Mouse (Mus musculus): ENCODE measurements around the gene Cend1. TPM values are rescaled to one million over a fixed set of nuclear protein-coding genes. Genes with fewer than 3 reads are reported as not detected.

Gene Cend1
- polyA plus RNA-seq, 1 experiment from 2014 or later, result 0.27 TPM

DNA sequence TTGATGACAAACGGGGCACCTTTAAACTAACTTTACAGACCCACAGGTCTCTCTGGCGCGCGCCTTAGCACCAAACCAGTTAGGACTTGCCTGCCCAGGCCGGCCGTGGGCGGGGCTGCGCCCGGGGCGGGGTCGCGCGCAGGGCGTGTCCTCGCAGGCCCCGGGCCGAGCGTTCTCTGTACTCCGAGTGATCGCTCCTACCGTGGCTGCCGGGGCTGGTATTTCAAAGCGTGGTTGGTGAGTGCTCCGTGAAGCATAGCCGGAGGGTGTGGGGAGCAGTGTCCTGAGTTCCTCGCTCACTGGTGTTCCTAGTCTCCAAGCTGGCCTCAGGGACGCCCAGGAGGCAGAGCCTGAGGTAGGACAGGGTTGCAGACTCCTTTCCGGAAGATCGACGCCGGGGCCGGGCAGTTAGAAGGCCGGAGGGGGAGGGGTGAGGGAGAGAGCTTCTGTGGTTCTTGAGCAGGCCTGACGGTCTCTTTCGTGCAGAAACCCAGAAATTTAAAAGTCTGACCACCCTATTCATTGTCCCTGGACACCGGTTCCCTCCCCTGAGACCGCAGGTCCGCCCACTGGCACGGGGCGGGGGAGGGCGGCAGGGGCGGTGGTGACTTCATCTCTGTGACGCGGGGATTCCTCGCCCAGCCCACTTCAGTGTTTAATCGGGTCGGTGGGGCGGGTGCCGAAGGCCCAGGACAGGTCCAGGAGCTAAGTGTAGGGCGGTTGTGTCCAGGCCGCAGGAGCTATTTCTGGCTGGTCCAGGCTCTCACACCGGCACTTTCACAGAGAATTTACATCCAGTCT is 38.1 kb upstream of the Cend1 start, which contains the start of gene Cd151:
Gene Cd151 (plus strand): TSS at position 163 of the 801 bp plus-strand sequence.
- Histone ChIP-seq H3K27me3 (replicated peaks; ENCODE audit: control insufficient read depth, insufficient read depth, low read length) (peaks cover 32% of the 10 kb centered on the region), H3K36me3 (ENCODE audit: control insufficient read depth, insufficient read depth, low read length) (peaks cover 18% of the 10 kb centered on the region), H3K4me3 (ENCODE audit: low read depth, low read length) (peak within 1 kb of the TSS; percentile 78), H3K4me2 (peak within 1 kb of the TSS; percentile 88), H3K4me1 (replicated peaks; ENCODE audit: control insufficient read depth, insufficient read depth, low read length) (peaks cover 39% of the 10 kb centered on the region), H3K9ac (ENCODE audit: low read depth, low read length) (peak within 1 kb of the TSS; percentile 85), H3K9me3 (ENCODE audit: control insufficient read depth, low read length) (no peaks in the 10 kb centered on the region), H3K27ac (ENCODE audit: low read depth, low read length) (peak within 1 kb of the TSS; percentile 72)
- under 1% methylated on average over 52 of the region's 52 CpGs for WGBS
- DNase-seq (ENCODE audit: low spot score) (peak; percentile 91), ATAC-seq (replicated peaks; ENCODE audit: low FRiP score) (peak; percentile 81)

DNA sequence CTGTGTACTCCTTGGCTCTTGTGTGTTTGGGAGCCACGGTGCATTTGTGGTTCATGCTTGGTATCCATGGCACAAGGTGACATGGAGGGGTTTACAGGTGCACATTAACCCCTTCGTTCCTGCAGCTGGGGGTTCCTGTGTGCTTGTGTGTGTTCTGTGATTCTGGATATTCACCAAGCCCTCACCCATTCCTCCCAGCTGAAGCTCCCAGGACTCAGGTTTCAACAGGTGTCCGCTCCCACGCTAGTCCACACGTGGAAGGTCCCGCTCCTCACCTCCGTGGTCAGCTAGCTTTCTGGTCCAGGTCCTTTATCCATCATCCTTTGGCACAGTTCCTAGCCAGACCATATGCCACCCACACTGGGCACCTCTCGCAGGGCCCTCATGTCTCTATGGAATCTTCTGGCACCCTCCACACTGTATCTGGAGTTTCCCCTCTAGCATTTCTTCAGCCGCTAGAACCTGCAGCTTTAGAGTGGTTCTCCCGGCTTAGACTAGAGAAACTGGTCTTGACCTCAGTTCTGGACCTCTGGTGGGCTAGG is 37.4 kb upstream of the Cend1 start:
- Histone ChIP-seq H3K27me3 (replicated peaks; ENCODE audit: control insufficient read depth, insufficient read depth, low read length) (peaks cover 40% of the 10 kb centered on the region), H3K4me1 (replicated peaks; ENCODE audit: control insufficient read depth, insufficient read depth, low read length) (peaks cover 41% of the 10 kb centered on the region), H3K36me3 (ENCODE audit: control insufficient read depth, insufficient read depth, low read length) (peaks cover 14% of the 10 kb centered on the region), H3K4me3 (ENCODE audit: low read depth, low read length) (peak overlapping the region; percentile 78), H3K9me3 (ENCODE audit: control insufficient read depth, low read length) (no peaks in the 10 kb centered on the region), H3K9ac (ENCODE audit: low read depth, low read length) (peak overlapping the region; percentile 85), H3K27ac (ENCODE audit: low read depth, low read length) (peak overlapping the region; percentile 72; the same call in 1 of the 2 replicates), H3K4me2 (peak overlapping the region; percentile 88)
- no peak for DNase-seq (ENCODE audit: low spot score)
- WGBS, result 60% methylated on average over 10 of the region's 10 CpGs
- ATAC-seq (replicated peaks; ENCODE audit: low FRiP score), result no peak

DNA sequence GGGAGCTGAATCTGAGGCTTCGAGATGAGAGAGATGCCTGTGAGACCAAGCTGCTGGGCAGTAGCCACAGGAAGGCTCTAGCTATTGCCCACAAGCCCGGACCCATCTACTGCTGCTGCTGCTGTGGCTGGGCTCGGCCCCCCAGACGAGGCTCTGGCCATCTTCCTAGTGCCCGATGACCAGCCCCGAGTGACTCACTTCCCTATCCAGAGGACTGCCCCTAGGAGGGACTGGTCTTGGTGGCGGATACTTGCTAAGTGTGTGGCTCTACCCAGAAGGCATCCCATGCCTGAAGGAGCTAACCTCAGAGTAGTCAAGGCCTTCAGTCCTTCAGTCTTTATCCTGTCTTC is 36.7 kb upstream of the Cend1 start:
- WGBS, result 57% methylated on average over 7 of the region's 7 CpGs
- Histone ChIP-seq H3K27ac (ENCODE audit: low read depth, low read length) (no peak overlapping the region), H3K9ac (ENCODE audit: low read depth, low read length) (no peak overlapping the region), H3K4me2 (0 out of 2 replicates have a peak overlapping the region, but pooled peaks have one; percentile 2), H3K4me1 (replicated peaks; ENCODE audit: control insufficient read depth, insufficient read depth, low read length) (peaks cover 41% of the 10 kb centered on the region), H3K27me3 (replicated peaks; ENCODE audit: control insufficient read depth, insufficient read depth, low read length) (peaks cover 46% of the 10 kb centered on the region), H3K36me3 (ENCODE audit: control insufficient read depth, insufficient read depth, low read length) (peaks cover 10% of the 10 kb centered on the region), H3K9me3 (ENCODE audit: control insufficient read depth, low read length) (no peaks in the 10 kb centered on the region), H3K4me3 (ENCODE audit: low read depth, low read length) (no peak overlapping the region)
- no peak for ATAC-seq (replicated peaks; ENCODE audit: low FRiP score)
- DNase-seq (ENCODE audit: low spot score), result no peak

DNA sequence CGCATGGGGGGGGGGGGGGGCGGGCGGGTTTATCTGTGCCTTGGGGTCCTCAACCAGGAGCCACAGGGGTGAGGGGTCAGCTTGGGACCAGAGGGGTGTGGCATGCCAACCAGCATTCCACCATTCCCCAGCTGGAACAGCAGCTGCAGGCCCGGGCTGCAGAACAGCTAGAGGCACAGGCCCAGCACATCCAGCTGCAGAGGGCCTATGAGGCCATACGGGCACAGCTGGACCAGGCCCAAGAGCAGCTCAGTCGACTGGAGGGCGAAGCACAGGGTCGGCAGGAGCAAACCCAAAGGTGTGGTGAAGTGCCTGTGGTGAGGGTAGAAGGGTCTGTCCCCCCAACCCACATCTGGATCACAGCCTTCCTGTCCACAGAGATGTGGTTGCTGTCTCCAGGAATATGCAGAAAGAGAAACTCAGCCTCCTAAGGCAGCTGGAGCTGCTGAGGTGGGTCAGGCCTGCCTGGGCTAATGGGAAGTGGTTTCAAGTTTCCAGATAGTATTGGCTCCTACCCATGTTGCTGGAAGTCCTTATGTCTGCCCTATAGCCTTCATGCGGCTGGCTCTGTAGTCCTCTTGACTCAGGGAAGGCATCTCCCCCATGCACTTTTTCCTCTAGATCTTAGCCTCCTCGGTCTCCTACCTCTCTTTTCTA is 36.2 kb upstream of the Cend1 start:
- no peak overlapping the region for H3K27ac ChIP-seq (ENCODE audit: low read depth, low read length)
- no peaks in the 10 kb centered on the region for H3K9me3 ChIP-seq (ENCODE audit: control insufficient read depth, low read length)
- ATAC-seq (replicated peaks; ENCODE audit: low FRiP score) (no peak), DNase-seq (ENCODE audit: low spot score) (no peak)
- H3K4me2 ChIP-seq, result peak overlapping the region; percentile 55; the same call in 1 of the 2 replicates
- H3K4me3 ChIP-seq (ENCODE audit: low read depth, low read length), result no peak overlapping the region
- WGBS, result 42% methylated on average over 9 of the region's 10 CpGs
- no peak overlapping the region for H3K9ac ChIP-seq (ENCODE audit: low read depth, low read length)
- H3K4me1 ChIP-seq (replicated peaks; ENCODE audit: control insufficient read depth, insufficient read depth, low read length), result peaks cover 41% of the 10 kb centered on the region
- peaks cover 5% of the 10 kb centered on the region for H3K36me3 ChIP-seq (ENCODE audit: control insufficient read depth, insufficient read depth, low read length)
- peaks cover 51% of the 10 kb centered on the region for H3K27me3 ChIP-seq (replicated peaks; ENCODE audit: control insufficient read depth, insufficient read depth, low read length)

DNA sequence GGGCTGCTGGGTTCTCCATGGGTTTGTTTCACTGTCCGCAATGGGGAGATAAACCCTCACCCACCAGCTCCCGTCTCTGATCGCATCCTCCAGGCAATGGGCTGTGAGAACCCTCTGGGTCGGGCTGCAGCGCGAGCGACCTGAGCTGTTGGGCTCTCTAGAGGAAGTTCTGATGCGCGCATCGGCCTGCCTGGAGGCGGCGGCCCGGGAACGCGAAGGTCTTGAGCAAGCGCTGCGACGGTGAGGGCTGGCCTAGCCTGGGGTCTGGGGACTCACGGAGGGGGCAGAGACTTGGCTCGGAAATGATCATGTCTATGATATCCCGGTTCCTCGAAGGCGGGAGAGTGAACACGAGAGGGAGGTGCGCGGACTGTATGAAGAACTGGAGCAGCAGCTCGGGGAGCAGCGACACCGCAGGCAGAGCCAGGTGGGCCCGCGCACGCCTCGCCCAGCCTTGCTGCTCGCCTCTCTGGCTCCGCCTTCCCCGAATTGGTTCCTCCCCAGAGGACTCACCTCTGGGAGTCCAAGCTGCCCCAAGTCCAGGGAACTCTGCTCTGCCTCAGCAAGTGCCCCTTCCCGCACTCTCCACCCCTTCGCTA is 35.4 kb upstream of the Cend1 start:
- Histone ChIP-seq H3K4me3 (ENCODE audit: low read depth, low read length) (peak overlapping the region; percentile 32), H3K9me3 (ENCODE audit: control insufficient read depth, low read length) (no peaks in the 10 kb centered on the region), H3K4me2 (peak overlapping the region; percentile 55), H3K9ac (ENCODE audit: low read depth, low read length) (peak overlapping the region; percentile 21), H3K27ac (ENCODE audit: low read depth, low read length) (no peak overlapping the region), H3K4me1 (replicated peaks; ENCODE audit: control insufficient read depth, insufficient read depth, low read length) (peaks cover 40% of the 10 kb centered on the region), H3K27me3 (replicated peaks; ENCODE audit: control insufficient read depth, insufficient read depth, low read length) (peaks cover 55% of the 10 kb centered on the region), H3K36me3 (ENCODE audit: control insufficient read depth, insufficient read depth, low read length) (no peaks in the 10 kb centered on the region; the same call in 1 of the 2 replicates)
- no peak for ATAC-seq (replicated peaks; ENCODE audit: low FRiP score)
- 9% methylated on average over 38 of the region's 38 CpGs for WGBS
- DNase-seq (ENCODE audit: low spot score), result no peak

DNA sequence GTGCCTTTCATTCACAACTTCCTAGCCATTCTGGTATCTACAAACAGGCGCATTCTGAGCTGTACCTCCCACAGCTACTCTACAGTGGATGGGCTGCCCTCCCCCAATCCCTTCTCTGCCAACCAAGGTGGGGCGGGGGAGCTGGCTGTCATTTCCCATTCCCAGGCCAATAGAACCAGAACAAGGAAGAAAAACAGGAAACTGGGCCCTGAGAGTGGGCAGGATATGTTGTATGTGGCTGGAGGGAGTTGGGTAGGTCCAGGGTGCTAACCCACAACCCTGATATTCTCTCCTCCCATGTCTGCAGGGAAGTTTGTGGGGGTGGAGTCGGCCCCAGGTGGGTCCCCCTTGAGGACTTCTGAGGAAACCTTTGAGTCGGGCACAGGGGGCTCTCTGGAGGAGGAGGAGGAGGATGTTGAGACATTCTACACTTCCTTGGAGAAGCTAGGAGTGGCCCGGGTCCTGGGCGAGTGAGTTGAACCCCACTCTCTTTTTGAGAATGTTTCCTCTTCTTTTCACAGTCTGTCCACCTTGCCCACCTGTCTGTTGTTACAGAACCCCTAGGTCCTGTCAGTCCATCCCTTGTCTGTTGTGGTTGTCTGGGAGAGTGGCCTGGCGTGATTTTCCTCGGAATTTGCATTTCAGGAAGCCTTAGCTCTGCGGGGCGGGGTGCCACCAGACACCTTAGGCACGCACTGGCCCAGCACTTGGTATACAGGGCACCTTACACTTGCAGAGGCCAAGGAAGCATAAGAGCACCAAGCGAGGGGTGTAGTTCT is 34.7 kb upstream of the Cend1 start:
- Histone ChIP-seq H3K9me3 (ENCODE audit: control insufficient read depth, low read length) (no peaks in the 10 kb centered on the region), H3K4me3 (ENCODE audit: low read depth, low read length) (peak overlapping the region; percentile 32), H3K27ac (ENCODE audit: low read depth, low read length) (no peak overlapping the region), H3K9ac (ENCODE audit: low read depth, low read length) (no peak overlapping the region), H3K4me1 (replicated peaks; ENCODE audit: control insufficient read depth, insufficient read depth, low read length) (peaks cover 33% of the 10 kb centered on the region), H3K36me3 (ENCODE audit: control insufficient read depth, insufficient read depth, low read length) (no peaks in the 10 kb centered on the region), H3K4me2 (peak overlapping the region; percentile 55), H3K27me3 (replicated peaks; ENCODE audit: control insufficient read depth, insufficient read depth, low read length) (peaks cover 57% of the 10 kb centered on the region)
- no peak for ATAC-seq (replicated peaks; ENCODE audit: low FRiP score)
- 22% methylated on average over 12 of the region's 12 CpGs for WGBS
- DNase-seq (ENCODE audit: low spot score), result no peak

DNA sequence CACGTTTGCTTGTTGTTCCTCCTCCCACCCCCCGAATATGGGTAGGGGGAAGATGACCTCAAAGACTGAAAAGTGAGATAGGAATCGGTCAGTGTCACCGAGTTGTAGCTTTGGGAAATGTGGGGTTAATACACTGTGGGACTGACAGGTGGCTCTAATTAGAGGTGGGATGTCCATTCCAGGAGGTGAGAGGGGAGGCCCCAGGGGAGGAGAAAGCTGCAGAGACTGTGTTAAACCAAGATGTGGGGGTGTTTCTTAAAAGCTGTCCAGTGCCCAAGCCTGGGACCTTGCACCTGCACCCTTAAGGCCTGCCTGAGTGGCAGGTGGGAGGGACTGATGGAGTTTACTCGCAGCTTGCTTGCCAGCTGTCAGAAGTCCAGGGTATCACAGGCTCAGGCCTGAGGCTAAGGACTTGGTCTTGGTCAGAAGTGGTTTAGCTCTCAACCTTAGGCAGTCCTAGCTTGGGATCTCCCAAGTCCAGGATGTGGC is 33.1 kb upstream of the Cend1 start:
- no peak for ATAC-seq (replicated peaks; ENCODE audit: low FRiP score)
- H3K36me3 ChIP-seq (ENCODE audit: control insufficient read depth, insufficient read depth, low read length), result no peaks in the 10 kb centered on the region
- WGBS, result 10% methylated on average over 5 of the region's 5 CpGs
- H3K4me3 ChIP-seq (ENCODE audit: low read depth, low read length), result peak overlapping the region; percentile 44
- no peak for DNase-seq (ENCODE audit: low spot score)
- peaks cover 24% of the 10 kb centered on the region for H3K4me1 ChIP-seq (replicated peaks; ENCODE audit: control insufficient read depth, insufficient read depth, low read length)
- peak overlapping the region; percentile 66 for H3K4me2 ChIP-seq
- no peaks in the 10 kb centered on the region for H3K9me3 ChIP-seq (ENCODE audit: control insufficient read depth, low read length)
- peaks cover 57% of the 10 kb centered on the region for H3K27me3 ChIP-seq (replicated peaks; ENCODE audit: control insufficient read depth, insufficient read depth, low read length)
- no peak overlapping the region for H3K27ac ChIP-seq (ENCODE audit: low read depth, low read length)
- no peak overlapping the region; the same call in 1 of the 2 replicates for H3K9ac ChIP-seq (ENCODE audit: low read depth, low read length)

Measured in liver, embryonic 11.5 days (tissue).